Mouse (Mus musculus): Measurements from ENCODE around the gene Fthl17f. TPM values are rescaled to one million over a fixed set of nuclear protein-coding genes. Genes with fewer than 3 reads are reported as not detected.
"Not testable (repeated sequence)": the region's sequence is repeated elsewhere in the genome, so short reads cannot be mapped to it uniquely, and the experiment has no call there.

Gene Fthl17f
- not detected for polyA plus RNA-seq (2012; fragmentation: generic; extraction: Trizol)

DNA sequence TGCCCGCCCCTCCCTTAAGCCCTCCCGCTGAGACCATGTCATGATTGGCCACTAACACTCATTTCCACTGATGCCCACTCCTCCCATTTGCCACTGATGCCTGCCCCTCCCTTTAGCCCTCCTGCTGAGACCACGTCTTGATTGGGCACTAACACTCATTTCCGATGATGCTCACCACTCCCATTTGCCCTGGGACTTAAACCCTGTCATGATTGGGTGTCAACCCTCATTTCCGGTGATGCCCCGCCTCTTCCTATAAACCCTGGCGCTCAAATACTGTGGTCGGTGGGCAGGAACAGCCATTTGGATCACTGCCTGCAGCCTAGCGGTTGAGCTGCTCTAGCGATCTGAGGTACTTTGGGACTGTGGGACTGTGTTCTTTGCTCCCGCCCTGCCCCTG lies at the start of gene Fthl17f:
Fthl17f (plus strand) TSS at position 301 of the 400 bp plus-strand sequence.
- H3K4me2 ChIP-seq (ENCODE audit: low read depth); H3ac ChIP-seq (ENCODE audit: control insufficient read depth, insufficient read length); H3K79me2 ChIP-seq (ENCODE audit: control insufficient read depth, insufficient read depth); H3K4me3 ChIP-seq; H3K36me3 ChIP-seq (ENCODE audit: control insufficient read depth, insufficient read depth); H3K27me3 ChIP-seq (ENCODE audit: control insufficient read depth, insufficient read depth, insufficient read length): not testable (repeated sequence)

DNA sequence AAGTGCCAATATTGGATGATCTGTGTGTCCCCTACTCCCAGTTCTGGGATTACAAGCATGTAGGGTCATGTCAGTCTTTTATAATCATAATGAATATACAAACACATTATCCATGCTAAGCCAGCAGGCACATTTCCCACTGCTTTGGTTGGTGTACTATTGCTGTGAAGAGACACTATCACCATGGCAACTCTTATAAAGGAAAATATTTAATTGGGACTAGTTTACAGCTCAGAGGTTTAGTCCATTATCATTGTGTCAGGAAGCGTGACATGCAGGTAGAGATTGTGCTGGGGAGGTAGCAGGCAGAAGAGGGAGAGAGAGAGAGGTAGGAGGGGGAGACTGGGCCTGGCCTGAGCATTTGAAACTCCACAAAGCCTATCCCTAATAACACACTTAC lies 46.7 kb upstream of the Fthl17f start:
- TF ChIP-seq SRF (IDR thresholded peaks at IDR 0.05; ENCODE audit: control insufficient read depth, insufficient read length, low read depth): no peak
- TF ChIP-seq MYOG (IDR thresholded peaks at IDR 0.05; ENCODE audit: control insufficient read depth in 1 of 3, insufficient read depth in 1 of 3, insufficient read length in 2 of 3, low read depth in 2 of 3): no peak
- no peak for TF ChIP-seq CEBPB (IDR thresholded peaks at IDR 0.05; ENCODE audit: insufficient read depth, poor library complexity, severe bottlenecking)
- Histone ChIP-seq H3K4me2 (ENCODE audit: low read depth) (no peak overlapping the region), H3K4me3 (no peak overlapping the region)

DNA sequence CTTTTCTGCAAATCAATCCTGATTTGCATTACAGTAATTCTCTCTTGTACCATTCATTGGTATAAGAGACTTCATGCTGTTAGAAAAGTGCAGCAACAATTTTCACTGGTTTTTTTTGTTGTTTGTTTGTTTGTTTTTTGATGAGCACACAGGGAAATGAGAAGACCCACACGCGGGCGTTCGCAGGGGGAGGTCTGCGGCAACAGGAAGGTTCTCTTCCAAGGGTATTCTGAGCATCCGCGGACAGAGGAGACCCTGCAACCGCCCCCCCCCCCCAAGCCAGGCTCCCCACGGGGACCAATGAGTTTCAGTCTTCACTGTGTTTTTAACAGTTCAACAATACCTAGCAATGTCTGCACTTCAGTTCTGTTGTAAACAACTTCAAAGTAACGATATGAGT lies 43.3 kb upstream of the Fthl17f start:
- Histone ChIP-seq H3K79me2 (ENCODE audit: control insufficient read depth, insufficient read depth) (no peaks in the 10 kb centered on the region), H3K4me2 (ENCODE audit: low read depth) (no peak overlapping the region), H3ac (ENCODE audit: control insufficient read depth, insufficient read length) (no peak overlapping the region), H3K4me3 (no peak overlapping the region), H3K36me3 (ENCODE audit: control insufficient read depth, insufficient read depth) (no peaks in the 10 kb centered on the region), H3K27me3 (ENCODE audit: control insufficient read depth, insufficient read depth, insufficient read length) (no peaks in the 10 kb centered on the region)
- TF ChIP-seq REST (IDR thresholded peaks at IDR 0.05; ENCODE audit: insufficient read depth, insufficient read length) (no peak), POLR2A (IDR thresholded peaks at IDR 0.05; ENCODE audit: insufficient read length, low read depth) (no peak), TCF3 (IDR thresholded peaks at IDR 0.05; ENCODE audit: insufficient read length, low read depth) (no peak), MAX (IDR thresholded peaks at IDR 0.05; ENCODE audit: low read depth) (no peak)

More for the DNA sequence above, 46.7 kb upstream of the Fthl17f start:
- no peaks in the 10 kb centered on the region for H3K36me3 ChIP-seq (ENCODE audit: control insufficient read depth, insufficient read depth)
- H3ac ChIP-seq (ENCODE audit: control insufficient read depth, insufficient read length): no peak overlapping the region
- H3K79me2 ChIP-seq (ENCODE audit: control insufficient read depth, insufficient read depth): no peaks in the 10 kb centered on the region
- H3K27me3 ChIP-seq (ENCODE audit: control insufficient read depth, insufficient read depth, insufficient read length): no peaks in the 10 kb centered on the region

DNA sequence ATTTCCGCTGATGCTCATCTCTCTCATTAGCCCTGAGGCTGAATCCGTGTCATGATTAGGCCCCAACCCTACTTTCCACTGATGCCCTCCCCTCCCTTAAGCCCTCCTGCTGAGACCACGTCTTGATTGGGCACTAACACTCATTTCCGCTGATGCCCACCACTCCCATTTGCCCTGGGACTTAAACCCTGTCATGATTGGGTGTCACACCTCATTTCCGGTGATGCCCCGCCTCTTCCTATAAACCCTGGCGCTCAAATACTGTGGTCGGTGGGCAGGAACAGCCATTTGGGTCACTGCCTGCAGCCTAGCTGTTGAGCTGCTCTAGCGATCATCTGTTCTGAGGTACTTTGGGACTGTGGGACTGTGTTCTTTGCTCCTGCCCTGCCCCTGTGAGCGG lies 29.6 kb upstream of the Fthl17f start, which contains the start of gene Fthl17e:
Fthl17e (plus strand) TSS at position 301 of the 400 bp plus-strand sequence.
- not testable (repeated sequence) for H3ac ChIP-seq (ENCODE audit: control insufficient read depth, insufficient read length); H3K4me3 ChIP-seq; H3K79me2 ChIP-seq (ENCODE audit: control insufficient read depth, insufficient read depth); H3K4me2 ChIP-seq (ENCODE audit: low read depth); H3K36me3 ChIP-seq (ENCODE audit: control insufficient read depth, insufficient read depth); H3K27me3 ChIP-seq (ENCODE audit: control insufficient read depth, insufficient read depth, insufficient read length)

DNA sequence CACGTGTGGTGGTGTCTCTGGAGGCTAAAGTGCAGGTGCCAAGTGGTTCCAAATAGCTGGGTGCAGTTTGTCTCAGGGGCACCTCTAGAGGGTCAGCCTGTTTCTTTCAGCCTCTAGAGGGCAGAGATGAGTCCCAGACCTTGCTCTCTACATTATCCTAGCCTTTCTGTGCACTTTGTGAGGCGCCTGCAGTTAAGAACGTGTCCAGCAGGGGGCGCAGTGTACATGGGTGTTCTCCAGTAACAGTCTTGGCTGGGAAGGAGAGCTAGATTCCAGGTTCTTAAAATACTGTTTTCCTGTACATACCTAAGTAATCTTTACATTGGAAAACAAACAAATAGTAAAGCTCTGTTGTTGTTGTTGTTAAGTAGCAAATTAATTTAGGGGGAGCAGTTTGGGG lies 21.2 kb upstream of the Fthl17f start:
- not testable (repeated sequence) for H3K4me3 ChIP-seq; H3K27me3 ChIP-seq (ENCODE audit: control insufficient read depth, insufficient read depth, insufficient read length); H3ac ChIP-seq (ENCODE audit: control insufficient read depth, insufficient read length); H3K4me2 ChIP-seq (ENCODE audit: low read depth); H3K36me3 ChIP-seq (ENCODE audit: control insufficient read depth, insufficient read depth); H3K79me2 ChIP-seq (ENCODE audit: control insufficient read depth, insufficient read depth)

DNA sequence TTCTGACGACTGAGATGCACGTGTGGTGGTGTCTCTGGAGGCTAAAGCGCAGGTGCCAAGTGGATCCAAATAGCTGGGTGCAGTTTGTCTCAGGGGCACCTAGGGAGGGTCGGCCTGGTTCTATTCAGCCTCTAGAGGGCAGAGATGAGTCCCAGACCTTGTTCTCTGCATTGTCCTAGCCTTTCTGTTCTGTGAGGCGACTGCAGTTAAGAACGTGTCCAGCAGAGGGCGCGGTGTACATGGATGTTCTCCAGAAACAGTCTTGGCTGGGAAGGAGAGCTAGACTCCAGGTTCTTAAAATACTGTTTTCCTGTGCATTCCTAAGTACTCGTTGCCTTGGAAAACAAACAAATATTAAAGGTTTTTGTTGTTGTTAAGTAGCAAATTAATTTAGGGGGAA lies 1.9 kb upstream of the Fthl17f start:
- not testable (repeated sequence) for H3K36me3 ChIP-seq (ENCODE audit: control insufficient read depth, insufficient read depth); H3ac ChIP-seq (ENCODE audit: control insufficient read depth, insufficient read length); H3K27me3 ChIP-seq (ENCODE audit: control insufficient read depth, insufficient read depth, insufficient read length); H3K79me2 ChIP-seq (ENCODE audit: control insufficient read depth, insufficient read depth); H3K4me3 ChIP-seq; H3K4me2 ChIP-seq (ENCODE audit: low read depth)

DNA sequence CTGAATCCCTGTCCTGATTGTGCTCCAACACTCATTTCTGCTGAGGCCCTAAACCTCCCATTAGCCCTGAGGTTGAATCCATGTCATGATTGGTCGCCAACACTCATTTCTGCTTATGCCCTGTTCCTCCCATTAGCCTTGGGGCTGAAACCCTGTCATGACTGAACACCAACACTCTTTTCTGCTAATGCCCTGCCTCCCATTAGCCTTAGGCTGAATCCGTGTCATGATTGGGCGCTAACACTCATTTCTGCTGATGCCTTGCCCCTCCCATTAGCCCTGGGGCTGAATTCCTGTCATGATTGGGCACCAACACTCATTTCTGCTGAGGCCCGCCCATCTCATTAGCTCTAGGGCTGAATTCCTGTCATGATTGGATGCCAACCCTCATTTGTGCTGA lies 714 bp upstream of the Fthl17f start:
- TF ChIP-seq POLR2A (IDR thresholded peaks at IDR 0.05; ENCODE audit: insufficient read length, low read depth) (no peak), POLR2AphosphoS2 (IDR thresholded peaks at IDR 0.05; ENCODE audit: insufficient read length, low read depth) (no peak), SRF (IDR thresholded peaks at IDR 0.05; ENCODE audit: control insufficient read depth, insufficient read length, low read depth) (no peak)
- Histone ChIP-seq H3ac (ENCODE audit: control insufficient read depth, insufficient read length) (no peak overlapping the region), H3K36me3 (ENCODE audit: control insufficient read depth, insufficient read depth) (no peaks in the 10 kb centered on the region), H3K79me2 (ENCODE audit: control insufficient read depth, insufficient read depth) (no peaks in the 10 kb centered on the region), H3K4me2 (ENCODE audit: low read depth) (no peak overlapping the region), H3K27me3 (ENCODE audit: control insufficient read depth, insufficient read depth, insufficient read length) (no peaks in the 10 kb centered on the region), H3K4me3 (no peak overlapping the region)

DNA sequence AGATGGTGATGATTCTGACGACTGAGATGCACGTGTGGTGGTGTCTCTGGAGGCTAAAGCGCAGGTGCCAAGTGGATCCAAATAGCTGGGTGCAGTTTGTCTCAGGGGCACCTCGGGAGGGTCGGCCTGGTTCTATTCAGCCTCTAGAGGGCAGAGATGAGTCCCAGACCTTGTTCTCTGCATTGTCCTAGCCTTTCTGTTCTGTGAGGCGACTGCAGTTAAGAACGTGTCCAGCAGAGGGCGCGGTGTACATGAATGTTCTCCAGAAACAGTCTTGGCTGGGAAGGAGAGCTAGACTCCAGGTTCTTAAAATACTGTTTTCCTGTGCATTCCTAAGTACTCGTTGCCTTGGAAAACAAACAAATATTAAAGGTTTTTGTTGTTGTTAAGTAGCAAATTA lies 14.9 kb downstream of the Fthl17f start:
- H3K4me2 ChIP-seq (ENCODE audit: low read depth); H3K27me3 ChIP-seq (ENCODE audit: control insufficient read depth, insufficient read depth, insufficient read length); H3K36me3 ChIP-seq (ENCODE audit: control insufficient read depth, insufficient read depth); H3K4me3 ChIP-seq; H3K79me2 ChIP-seq (ENCODE audit: control insufficient read depth, insufficient read depth); H3ac ChIP-seq (ENCODE audit: control insufficient read depth, insufficient read length): not testable (repeated sequence)

DNA sequence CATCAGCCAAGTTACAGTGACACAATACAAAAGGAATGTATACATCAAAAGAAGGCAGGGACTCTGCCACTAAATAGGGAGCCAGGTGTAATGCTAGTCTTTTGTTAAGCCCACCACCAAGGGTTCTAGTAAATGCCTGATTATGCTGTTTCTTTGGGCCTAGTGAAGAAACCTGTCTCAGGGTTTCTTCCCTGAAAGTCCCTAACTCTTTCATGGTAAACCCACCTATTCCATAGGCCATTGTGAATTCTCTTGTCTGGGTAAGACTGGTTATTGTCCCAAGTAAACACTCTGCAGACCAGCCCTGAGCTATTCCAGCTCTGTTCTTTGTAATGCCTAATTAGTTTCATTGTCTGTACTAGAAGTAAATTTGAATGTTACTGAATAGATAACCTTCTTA lies 32.3 kb downstream of the Fthl17f start:
- H3K4me2 ChIP-seq (ENCODE audit: low read depth); H3K36me3 ChIP-seq (ENCODE audit: control insufficient read depth, insufficient read depth); H3K4me3 ChIP-seq; H3K27me3 ChIP-seq (ENCODE audit: control insufficient read depth, insufficient read depth, insufficient read length); H3ac ChIP-seq (ENCODE audit: control insufficient read depth, insufficient read length); H3K79me2 ChIP-seq (ENCODE audit: control insufficient read depth, insufficient read depth): not testable (repeated sequence)

Data from myocyte (in vitro differentiated cells).